Mouse (Mus musculus) bone marrow, adult 2 months (tissue): ENCODE measurements around the gene Tprg.

Experiments used
- CTCF ChIP-seq: fragments of 200-500 bp; IDR thresholded peaks from 2 replicates; pipeline ENCODE4 v1.5.1; 2011; ENCODE audit warnings: low read length, control low read depth; ENCODE audit not compliant: control insufficient read depth, insufficient read depth
- POLR2A ChIP-seq: fragments of 200-500 bp; IDR thresholded peaks from 2 replicates; pipeline ENCODE4 v1.6.1; 2011; ENCODE audit warnings: low read depth, mild to moderate bottlenecking, control low read depth, low read length, borderline replicate concordance; ENCODE audit not compliant: control insufficient read depth

- TF ChIP-seq CTCF, result no peak
- no peak for TF ChIP-seq POLR2A
Observed at GRCm38 (mm10) chr16:25282563-25282962, 4.1 kb upstream of the Tprg start.
